Mouse (Mus musculus) G1E (cell line): ENCODE measurements around the gene Speg. TPM values are rescaled to one million over a fixed set of nuclear protein-coding genes. Genes with fewer than 3 reads are reported as not detected.

ENCODE experiments used
- ATAC-seq: 2 replicates; pipeline ENCODE4 v1.8.0; 2016; ENCODE audit warnings: mild to moderate bottlenecking; ENCODE audit not compliant: insufficient number of reproducible peaks, poor library complexity, low FRiP score, severe bottlenecking; ENCODE audit errors: extremely low read depth
- DNase-seq: peaks from one replicate; pipeline ENCODE4 v3.0.0; 2012; ENCODE audit warnings: low spot score
- H3K27me3 ChIP-seq: 2 replicates; pipeline ENCODE4 v1.6.1; 2012; ENCODE audit warnings: mild to moderate bottlenecking, low read length, inconsistent platforms; ENCODE audit not compliant: insufficient read depth
- H3K36me3 ChIP-seq: replicated peaks from 2 replicates; pipeline ENCODE3; 2012; ENCODE audit warnings: mild to moderate bottlenecking, inconsistent platforms
- H3K4me1 ChIP-seq: 2 replicates; pipeline ENCODE4 v1.6.1; 2012; ENCODE audit warnings: low read depth, low read length, inconsistent platforms, mixed read lengths; ENCODE audit not compliant: insufficient read depth
- H3K4me3 ChIP-seq: 2 replicates; pipeline ENCODE4 v1.5.1; 2012; ENCODE audit warnings: low read depth, mild to moderate bottlenecking, inconsistent platforms, low read length, moderate library complexity, mixed read lengths
- H3K9me3 ChIP-seq: replicated peaks from 2 replicates; pipeline ENCODE4 v1.6.1; 2012; ENCODE audit warnings: inconsistent platforms
- CTCF ChIP-seq: IDR thresholded peaks from 2 replicates; pipeline ENCODE4 v1.5.1; 2012; ENCODE audit warnings: low read depth, low read length, inconsistent platforms, mixed read lengths
- GATA1 ChIP-seq: IDR thresholded peaks from 2 replicates; pipeline ENCODE4 v1.6.1; 2012; ENCODE audit warnings: borderline replicate concordance, low read length, inconsistent platforms, mixed read lengths
- GATA2 ChIP-seq: IDR thresholded peaks from 2 replicates; pipeline ENCODE4 v1.6.1; 2012; ENCODE audit warnings: low read depth, low read length, inconsistent platforms, borderline replicate concordance
- POLR2AphosphoS5 ChIP-seq: IDR thresholded peaks from 2 replicates; pipeline ENCODE4 v1.6.1; 2012; ENCODE audit warnings: low read depth, low read length, inconsistent platforms; ENCODE audit not compliant: insufficient replicate concordance
- TAL1 ChIP-seq: conservative IDR thresholded peaks from 2 replicates; pipeline ENCODE4 v1.6.1; 2012; ENCODE audit warnings: low read depth, low read length, inconsistent platforms, mixed read lengths
- polyA plus RNA-seq: library from polyadenylated mRNA; stranded (reverse); fragments of >175 nt; gene quantifications from 2 replicates; pipeline ENCODE4 v1.2.3, GENCODE M21; 2012
- total RNA-seq, 2 experiments: library from RNA; stranded (forward) in 1 of 2; stranded (reverse) in 1 of 2; fragments of 200-1000 nt in 1 of 2; fragments of >200 nt in 1 of 2; fragmentation: Nextera tagmentation in 1 of 2; gene quantifications; 2 replicates each; pipeline ENCODE4 v1.2.3; 2014 to 2017

The Speg gene
- total and polyA plus RNA-seq, 3 experiments, result 1.9 to 10.3 (median 1.9) TPM

DNA sequence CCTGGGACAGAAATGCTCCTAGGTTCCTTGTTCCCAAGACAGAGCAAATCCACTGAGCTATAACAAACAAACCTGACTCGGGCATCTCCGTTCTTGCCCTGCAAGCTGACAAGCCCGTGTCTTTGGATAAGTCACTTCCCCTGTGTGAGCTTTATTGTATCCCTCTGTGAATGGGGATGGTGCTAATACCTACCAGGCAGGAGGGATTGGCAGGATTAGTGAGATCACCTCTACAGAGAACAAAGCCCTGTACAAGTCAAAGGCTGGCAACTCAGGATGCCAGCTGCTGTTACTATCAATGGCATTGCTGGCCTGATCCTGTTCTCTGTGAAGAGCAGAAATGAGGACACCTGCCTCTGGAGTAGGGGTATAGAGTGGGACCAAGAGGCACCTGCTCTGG is 30.4 kb downstream of the Speg start:
- TF ChIP-seq GATA2 (no peak), CTCF (no peak), POLR2AphosphoS5 (no peak)
- Histone ChIP-seq H3K9me3 (no peaks in the 10 kb centered on the region), H3K27me3 (peaks cover 74% of the 10 kb centered on the region), H3K36me3 (no peaks in the 10 kb centered on the region), H3K4me1 (peaks cover 3% of the 10 kb centered on the region), H3K4me3 (no peak overlapping the region)
- DNase-seq (no peak), ATAC-seq (no peak)

- ATAC-seq, result no peak
- Histone ChIP-seq H3K27me3 (peaks cover 74% of the 10 kb centered on the region), H3K36me3 (no peaks in the 10 kb centered on the region), H3K4me3 (no peak overlapping the region), H3K9me3 (no peaks in the 10 kb centered on the region), H3K4me1 (no peaks in the 10 kb centered on the region)
- no peak for DNase-seq
- TF ChIP-seq GATA1, result no peak
- no peak for TF ChIP-seq TAL1
- TF ChIP-seq GATA2, result no peak
- TF ChIP-seq CTCF, result no peak
- no peak for TF ChIP-seq POLR2AphosphoS5
Measured at GRCm38 (mm10) chr1:75406173-75406572, 31.1 kb downstream of the Speg start.

DNA sequence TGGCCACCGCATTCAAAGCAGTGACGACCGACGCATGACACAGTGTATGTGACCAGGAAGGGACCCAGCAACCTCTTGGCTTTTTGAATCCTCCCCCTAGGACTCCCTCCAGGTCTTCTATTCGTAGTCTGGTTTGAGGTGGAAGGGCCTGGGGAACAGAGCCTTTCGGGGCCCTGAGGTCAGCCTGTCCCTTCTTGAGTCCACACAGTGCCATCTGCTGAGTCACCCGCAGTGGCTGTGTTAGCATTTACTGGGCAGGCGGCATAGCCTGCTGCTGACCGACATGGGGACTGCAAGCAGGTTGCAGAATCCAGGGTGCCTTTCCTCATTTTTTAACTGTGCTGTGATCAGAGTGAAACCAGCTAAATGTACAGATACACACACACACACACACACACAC is 32.0 kb downstream of the Speg start:
- Histone ChIP-seq H3K4me3 (no peak overlapping the region), H3K36me3 (no peaks in the 10 kb centered on the region), H3K27me3 (peaks cover 70% of the 10 kb centered on the region), H3K9me3 (no peaks in the 10 kb centered on the region), H3K4me1 (no peaks in the 10 kb centered on the region)
- DNase-seq (no peak), ATAC-seq (no peak)
- TF ChIP-seq GATA1 (no peak), TAL1 (no peak)

DNA sequence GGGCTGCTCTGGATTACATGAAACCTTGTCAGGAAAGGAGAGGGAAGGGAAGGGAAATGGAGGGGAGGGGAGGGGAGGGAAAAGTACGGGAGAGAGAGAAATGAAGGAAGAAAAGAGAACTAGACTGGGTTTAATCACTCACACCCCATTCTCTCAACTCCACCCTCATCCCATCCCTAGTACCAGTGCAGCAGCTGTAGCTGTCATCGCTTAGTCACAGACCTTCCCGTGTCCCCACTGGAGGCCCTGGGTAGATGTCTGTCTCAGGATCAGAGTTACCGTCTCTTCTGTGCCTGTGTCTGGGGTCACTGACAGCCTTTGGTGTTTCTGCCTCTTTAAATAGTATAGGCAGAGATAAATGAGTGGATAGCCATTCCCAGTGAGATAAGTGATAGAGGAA is 33.1 kb downstream of the Speg start:
- DNase-seq (no peak), ATAC-seq (no peak)
- TF ChIP-seq POLR2AphosphoS5 (no peak), GATA1 (no peak)
- H3K4me3 ChIP-seq, result no peak overlapping the region
- H3K4me1 ChIP-seq, result no peaks in the 10 kb centered on the region
- H3K27me3 ChIP-seq, result peaks cover 63% of the 10 kb centered on the region
- no peaks in the 10 kb centered on the region for H3K36me3 ChIP-seq
- H3K9me3 ChIP-seq, result no peaks in the 10 kb centered on the region

- H3K36me3 ChIP-seq, result no peaks in the 10 kb centered on the region
- peaks cover 60% of the 10 kb centered on the region for H3K27me3 ChIP-seq
- ATAC-seq, result no peak
- no peaks in the 10 kb centered on the region for H3K9me3 ChIP-seq
- no peak overlapping the region for H3K4me3 ChIP-seq
- 0 out of 2 replicates have a peak, but pooled peaks cover 5% of the 10 kb centered on the region for H3K4me1 ChIP-seq
- no peak for TF ChIP-seq CTCF
- DNase-seq, result no peak
Measured at GRCm38 (mm10) chr1:75409950-75410349, 34.9 kb downstream of the Speg start.

DNA sequence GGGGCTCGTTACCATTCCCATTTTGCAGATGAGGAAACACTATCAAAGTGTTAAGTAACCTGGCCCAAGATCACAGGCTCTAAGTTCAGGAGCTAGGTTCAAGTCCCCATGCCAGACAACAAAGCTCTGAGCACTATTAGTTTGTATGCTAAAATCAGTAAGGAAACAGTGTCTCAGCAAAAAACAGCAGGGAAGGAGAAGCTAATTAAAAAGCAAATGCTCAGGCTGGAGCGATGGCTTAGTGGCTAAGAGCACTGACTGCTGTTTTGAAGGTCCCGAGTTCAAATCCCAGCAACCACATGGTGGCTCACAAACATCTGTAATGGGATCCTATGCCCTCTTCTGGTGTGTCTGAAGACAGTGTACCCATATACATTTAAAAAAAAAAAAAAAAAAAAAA is 37.1 kb downstream of the Speg start:
- Histone ChIP-seq H3K4me3 (no peak overlapping the region), H3K4me1 (0 out of 2 replicates have a peak, but pooled peaks cover 5% of the 10 kb centered on the region), H3K36me3 (no peaks in the 10 kb centered on the region), H3K9me3 (no peaks in the 10 kb centered on the region), H3K27me3 (peaks cover 55% of the 10 kb centered on the region)
- TF ChIP-seq TAL1, result no peak
- no peak for TF ChIP-seq POLR2AphosphoS5
- TF ChIP-seq CTCF, result no peak
- no peak for TF ChIP-seq GATA1
- no peak for TF ChIP-seq GATA2
- ATAC-seq (no peak), DNase-seq (no peak)

DNA sequence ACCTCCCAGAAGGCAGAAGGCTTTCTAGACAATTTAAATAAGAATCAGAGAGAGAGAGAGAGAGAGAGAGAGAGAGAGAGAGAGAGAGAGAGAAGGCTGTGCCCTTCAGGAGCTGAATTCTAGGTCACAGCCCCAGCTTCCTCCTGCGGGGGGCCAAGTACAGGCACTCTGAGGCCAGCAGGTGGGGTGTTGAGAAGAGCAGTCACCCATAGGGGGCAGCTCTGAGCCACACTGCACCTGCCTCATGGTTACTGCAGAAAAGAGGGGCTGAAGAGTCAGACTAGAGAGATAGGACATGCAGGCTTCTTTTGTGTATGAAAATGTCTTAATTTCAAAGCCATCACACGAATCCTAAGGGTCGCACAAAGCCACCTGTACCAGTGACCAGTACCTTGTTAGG is 38.7 kb downstream of the Speg start:
- H3K36me3 ChIP-seq, result no peaks in the 10 kb centered on the region
- ATAC-seq (no peak), DNase-seq (peak; percentile 66)
- peaks cover 62% of the 10 kb centered on the region for H3K27me3 ChIP-seq
- TF ChIP-seq CTCF (peak; percentile 65), GATA2 (no peak)
- H3K9me3 ChIP-seq, result no peaks in the 10 kb centered on the region
- H3K4me3 ChIP-seq, result no peak overlapping the region
- H3K4me1 ChIP-seq, result 0 out of 2 replicates have a peak, but pooled peaks cover 5% of the 10 kb centered on the region
